Mouse (Mus musculus): ENCODE data around the gene Nek10. TPM values are rescaled to one million over a fixed set of nuclear protein-coding genes. Genes with fewer than 3 reads are reported as not detected.

Gene Nek10
- polyA plus RNA-seq, 1 experiment from 2014 or later: 0.04 TPM

GRCm38 (mm10) chr14:14804518-14805212 lies 1.4 kb downstream of the Nek10 start:
- 65% methylated on average over 5 of the region's 5 CpGs for WGBS
- ATAC-seq (replicated peaks; ENCODE audit: low FRiP score, low TSS enrichment, low read depth): no peak
- no peak overlapping the region for H3K27ac ChIP-seq (ENCODE audit: low read depth)

GRCm38 (mm10) chr14:14832520-14833240 lies 29.5 kb downstream of the Nek10 start:
- ATAC-seq (replicated peaks; ENCODE audit: low FRiP score, low TSS enrichment, low read depth) (0 out of 2 replicates have a peak, but pooled peaks have one; percentile 58), DNase-seq (ENCODE audit: low spot score) (no peak)
- WGBS: 71% methylated on average over 12 of the region's 12 CpGs
- Histone ChIP-seq H3K4me2 (ENCODE audit: low read length) (no peak overlapping the region), H3K9ac (ENCODE audit: low read length) (no peak overlapping the region), H3K27me3 (replicated peaks; ENCODE audit: control insufficient read depth, insufficient read depth, low read length) (no peaks in the 10 kb centered on the region), H3K27ac (ENCODE audit: low read depth) (no peak overlapping the region), H3K4me3 (ENCODE audit: low read depth, low read length) (no peak overlapping the region), H3K9me3 (ENCODE audit: control insufficient read depth, low read length) (no peaks in the 10 kb centered on the region), H3K36me3 (ENCODE audit: control insufficient read depth, insufficient read depth, low read length) (no peaks in the 10 kb centered on the region), H3K4me1 (replicated peaks; ENCODE audit: control insufficient read depth, insufficient read depth, low read length) (no peaks in the 10 kb centered on the region)

More at GRCm38 (mm10) chr14:14804518-14805212, 1.4 kb downstream of the Nek10 start:
- no peak for DNase-seq (ENCODE audit: low spot score)
- no peak overlapping the region for H3K4me3 ChIP-seq (ENCODE audit: low read depth, low read length)
- H3K4me1 ChIP-seq (replicated peaks; ENCODE audit: control insufficient read depth, insufficient read depth, low read length): no peaks in the 10 kb centered on the region
- no peaks in the 10 kb centered on the region for H3K27me3 ChIP-seq (replicated peaks; ENCODE audit: control insufficient read depth, insufficient read depth, low read length)
- 0 out of 2 replicates have a peak, but pooled peaks cover 9% of the 10 kb centered on the region for H3K36me3 ChIP-seq (ENCODE audit: control insufficient read depth, insufficient read depth, low read length)
- no peaks in the 10 kb centered on the region for H3K9me3 ChIP-seq (ENCODE audit: control insufficient read depth, low read length)
- H3K4me2 ChIP-seq (ENCODE audit: low read length): no peak overlapping the region
- H3K9ac ChIP-seq (ENCODE audit: low read length): no peak overlapping the region

- DNase-seq (ENCODE audit: low spot score): no peak
Observed at GRCm38 (mm10) chr14:14833498-14833897, 30.3 kb downstream of the Nek10 start.

GRCm38 (mm10) chr14:14834266-14834665 lies 31.1 kb downstream of the Nek10 start:
- Histone ChIP-seq H3K27me3 (replicated peaks; ENCODE audit: control insufficient read depth, insufficient read depth, low read length) (no peaks in the 10 kb centered on the region), H3K4me2 (ENCODE audit: low read length) (no peak overlapping the region), H3K4me1 (replicated peaks; ENCODE audit: control insufficient read depth, insufficient read depth, low read length) (no peaks in the 10 kb centered on the region), H3K36me3 (ENCODE audit: control insufficient read depth, insufficient read depth, low read length) (no peaks in the 10 kb centered on the region), H3K4me3 (ENCODE audit: low read depth, low read length) (no peak overlapping the region), H3K27ac (ENCODE audit: low read depth) (no peak overlapping the region), H3K9ac (ENCODE audit: low read length) (no peak overlapping the region), H3K9me3 (ENCODE audit: control insufficient read depth, low read length) (no peaks in the 10 kb centered on the region)
- WGBS: 88% methylated on average over 2 of the region's 2 CpGs
- DNase-seq (ENCODE audit: low spot score) (no peak), ATAC-seq (replicated peaks; ENCODE audit: low FRiP score, low TSS enrichment, low read depth) (no peak)

More at GRCm38 (mm10) chr14:14833498-14833897, 30.3 kb downstream of the Nek10 start:
- no peak overlapping the region for H3K27ac ChIP-seq (ENCODE audit: low read depth)
- H3K4me3 ChIP-seq (ENCODE audit: low read depth, low read length): no peak overlapping the region
- WGBS: 70% methylated on average over 1 of the region's 1 CpGs
- no peak overlapping the region for H3K9ac ChIP-seq (ENCODE audit: low read length)
- ATAC-seq (replicated peaks; ENCODE audit: low FRiP score, low TSS enrichment, low read depth): no peak
- H3K4me2 ChIP-seq (ENCODE audit: low read length): no peak overlapping the region
- no peaks in the 10 kb centered on the region for H3K27me3 ChIP-seq (replicated peaks; ENCODE audit: control insufficient read depth, insufficient read depth, low read length)
- no peaks in the 10 kb centered on the region for H3K9me3 ChIP-seq (ENCODE audit: control insufficient read depth, low read length)
- H3K36me3 ChIP-seq (ENCODE audit: control insufficient read depth, insufficient read depth, low read length): no peaks in the 10 kb centered on the region
- no peaks in the 10 kb centered on the region for H3K4me1 ChIP-seq (replicated peaks; ENCODE audit: control insufficient read depth, insufficient read depth, low read length)

GRCm38 (mm10) chr14:14837627-14838026 lies 34.4 kb downstream of the Nek10 start:
- H3K9me3 ChIP-seq (ENCODE audit: control insufficient read depth, low read length): no peaks in the 10 kb centered on the region
- no peak for ATAC-seq (replicated peaks; ENCODE audit: low FRiP score, low TSS enrichment, low read depth)
- 61% methylated on average over 4 of the region's 4 CpGs for whole genome bisulfite sequencing

GRCm38 (mm10) chr14:14838109-14838508 lies 34.9 kb downstream of the Nek10 start:
- WGBS: 52% methylated on average over 1 of the region's 1 CpGs

More at GRCm38 (mm10) chr14:14837627-14838026, 34.4 kb downstream of the Nek10 start:
- Histone ChIP-seq H3K4me3 (ENCODE audit: low read depth, low read length) (no peak overlapping the region), H3K9ac (ENCODE audit: low read length) (no peak overlapping the region), H3K36me3 (ENCODE audit: control insufficient read depth, insufficient read depth, low read length) (no peaks in the 10 kb centered on the region), H3K27me3 (replicated peaks; ENCODE audit: control insufficient read depth, insufficient read depth, low read length) (no peaks in the 10 kb centered on the region), H3K4me2 (ENCODE audit: low read length) (no peak overlapping the region), H3K27ac (ENCODE audit: low read depth) (no peak overlapping the region), H3K4me1 (replicated peaks; ENCODE audit: control insufficient read depth, insufficient read depth, low read length) (no peaks in the 10 kb centered on the region)
- no peak for DNase-seq (ENCODE audit: low spot score)

GRCm38 (mm10) chr14:14842734-14843530 lies 39.7 kb downstream of the Nek10 start:
- 82% methylated on average over 8 of the region's 8 CpGs for WGBS
- ATAC-seq (replicated peaks; ENCODE audit: low FRiP score, low TSS enrichment, low read depth): no peak
- DNase-seq (ENCODE audit: low spot score): no peak

More at GRCm38 (mm10) chr14:14838109-14838508, 34.9 kb downstream of the Nek10 start:
- ATAC-seq (replicated peaks; ENCODE audit: low FRiP score, low TSS enrichment, low read depth) (no peak), DNase-seq (ENCODE audit: low spot score) (no peak)
- Histone ChIP-seq H3K9me3 (ENCODE audit: control insufficient read depth, low read length) (no peaks in the 10 kb centered on the region), H3K27me3 (replicated peaks; ENCODE audit: control insufficient read depth, insufficient read depth, low read length) (no peaks in the 10 kb centered on the region), H3K9ac (ENCODE audit: low read length) (no peak overlapping the region), H3K4me1 (replicated peaks; ENCODE audit: control insufficient read depth, insufficient read depth, low read length) (no peaks in the 10 kb centered on the region), H3K36me3 (ENCODE audit: control insufficient read depth, insufficient read depth, low read length) (no peaks in the 10 kb centered on the region), H3K27ac (ENCODE audit: low read depth) (no peak overlapping the region), H3K4me3 (ENCODE audit: low read depth, low read length) (no peak overlapping the region), H3K4me2 (ENCODE audit: low read length) (no peak overlapping the region)

GRCm38 (mm10) chr14:14852838-14853237 lies 49.6 kb downstream of the Nek10 start:
- Histone ChIP-seq H3K27ac (ENCODE audit: low read depth) (no peak overlapping the region), H3K9me3 (ENCODE audit: control insufficient read depth, low read length) (no peaks in the 10 kb centered on the region), H3K4me3 (ENCODE audit: low read depth, low read length) (no peak overlapping the region), H3K9ac (ENCODE audit: low read length) (no peak overlapping the region), H3K4me2 (ENCODE audit: low read length) (no peak overlapping the region), H3K36me3 (ENCODE audit: control insufficient read depth, insufficient read depth, low read length) (no peaks in the 10 kb centered on the region), H3K27me3 (replicated peaks; ENCODE audit: control insufficient read depth, insufficient read depth, low read length) (no peaks in the 10 kb centered on the region), H3K4me1 (replicated peaks; ENCODE audit: control insufficient read depth, insufficient read depth, low read length) (no peaks in the 10 kb centered on the region)
- WGBS: 7% methylated on average over 3 of the region's 3 CpGs
- no peak for DNase-seq (ENCODE audit: low spot score)
- no peak for ATAC-seq (replicated peaks; ENCODE audit: low FRiP score, low TSS enrichment, low read depth)

More at GRCm38 (mm10) chr14:14842734-14843530, 39.7 kb downstream of the Nek10 start:
- Histone ChIP-seq H3K4me1 (replicated peaks; ENCODE audit: control insufficient read depth, insufficient read depth, low read length) (no peaks in the 10 kb centered on the region), H3K36me3 (ENCODE audit: control insufficient read depth, insufficient read depth, low read length) (no peaks in the 10 kb centered on the region), H3K4me2 (ENCODE audit: low read length) (no peak overlapping the region), H3K9me3 (ENCODE audit: control insufficient read depth, low read length) (no peaks in the 10 kb centered on the region), H3K27ac (ENCODE audit: low read depth) (no peak overlapping the region), H3K27me3 (replicated peaks; ENCODE audit: control insufficient read depth, insufficient read depth, low read length) (no peaks in the 10 kb centered on the region), H3K4me3 (ENCODE audit: low read depth, low read length) (no peak overlapping the region), H3K9ac (ENCODE audit: low read length) (no peak overlapping the region)
